Mouse (Mus musculus) R1 (cell line): Measurements from ENCODE around the gene Ttyh3.
A peak's percentile ranks its signal among the peaks of the same experiment; 100 is the strongest.

Experiments used
- DNase-seq: peaks from one replicate; pipeline ENCODE4 v3.0.0-alpha.2; 2018; ENCODE audit warnings: low read depth, low spot score

Ttyh3 gene

DNA sequence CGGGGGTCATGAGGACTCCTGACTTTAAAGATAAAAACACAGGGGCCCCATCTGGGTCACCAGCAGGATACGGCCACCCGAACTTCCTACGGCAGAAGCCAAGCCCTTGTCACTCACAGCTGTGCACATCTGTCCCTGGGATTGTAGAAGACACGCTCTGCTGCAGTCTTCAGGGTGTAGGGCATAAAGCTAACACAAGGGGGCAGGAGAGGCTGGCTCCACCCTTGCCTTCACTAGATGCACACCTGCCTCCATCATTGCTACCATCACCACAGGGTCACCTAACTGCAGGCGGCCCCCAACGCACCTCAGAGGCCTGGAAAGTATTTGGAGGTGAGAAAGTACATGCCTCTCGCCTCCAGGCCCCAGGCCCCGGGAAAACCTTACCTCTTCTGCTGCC lies 19.8 kb downstream of the Ttyh3 start:
- peak; percentile 55 for DNase-seq

DNA sequence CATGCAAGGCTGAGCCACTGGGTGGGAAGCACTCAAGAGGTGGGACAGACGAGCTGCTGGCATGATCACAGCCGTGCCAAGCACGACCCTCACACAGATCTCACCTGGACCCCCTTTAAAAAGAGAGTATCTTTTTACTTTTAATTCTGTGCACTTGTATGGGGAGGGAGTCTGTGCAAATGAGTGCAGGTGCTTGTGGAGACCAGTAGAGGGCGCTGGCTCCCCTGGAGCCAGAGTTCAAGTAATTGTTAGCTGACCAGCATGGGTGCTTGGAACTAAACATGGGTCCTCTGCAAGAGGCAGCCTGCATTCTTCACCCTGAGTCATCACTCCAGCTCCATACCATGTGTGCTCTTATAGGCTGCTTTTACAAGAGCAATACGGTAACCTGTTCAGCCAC lies 21.3 kb downstream of the Ttyh3 start:
- peak; percentile 37 for DNase-seq

DNA sequence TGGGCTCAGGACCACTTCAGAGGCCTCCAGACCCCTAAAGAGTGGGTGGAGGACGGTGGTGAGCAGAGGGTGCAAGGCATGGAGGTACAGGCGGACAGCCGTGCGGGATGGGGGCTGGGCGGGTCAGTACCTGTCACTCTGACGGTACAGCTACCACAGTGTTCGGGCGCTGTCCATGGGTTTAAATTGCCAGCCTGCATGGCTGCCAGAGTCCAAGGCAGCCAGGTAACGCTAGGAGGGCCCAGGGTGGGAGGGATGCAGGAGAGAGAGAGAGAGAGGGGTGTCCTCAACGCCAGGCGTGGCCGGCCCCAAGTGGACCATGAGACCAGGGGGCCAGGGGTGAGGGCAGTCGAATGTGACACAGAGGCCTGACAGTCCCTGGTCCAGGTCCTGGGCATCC lies 23.9 kb downstream of the Ttyh3 start:
- no peak for DNase-seq

DNA sequence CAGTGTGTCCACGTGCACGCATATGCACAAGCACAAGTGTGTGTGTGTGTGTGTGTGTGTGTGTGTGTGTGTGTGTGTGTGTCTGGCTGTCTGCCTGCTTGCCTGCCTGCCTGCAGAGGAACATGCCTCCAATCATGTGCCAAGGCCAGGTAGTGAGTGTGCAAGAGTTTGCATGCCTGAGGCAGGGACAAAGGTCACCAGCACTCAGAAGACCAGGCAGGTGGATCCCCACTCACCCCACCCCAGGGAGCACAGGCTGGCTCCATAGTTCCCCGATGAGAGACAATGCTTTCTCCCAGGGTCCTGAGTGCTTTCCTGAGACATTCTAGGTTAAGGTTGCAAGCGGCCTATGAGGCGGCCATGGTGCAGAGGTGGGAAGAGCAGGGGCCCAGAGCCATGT lies 24.6 kb downstream of the Ttyh3 start:
- no peak for DNase-seq

DNA sequence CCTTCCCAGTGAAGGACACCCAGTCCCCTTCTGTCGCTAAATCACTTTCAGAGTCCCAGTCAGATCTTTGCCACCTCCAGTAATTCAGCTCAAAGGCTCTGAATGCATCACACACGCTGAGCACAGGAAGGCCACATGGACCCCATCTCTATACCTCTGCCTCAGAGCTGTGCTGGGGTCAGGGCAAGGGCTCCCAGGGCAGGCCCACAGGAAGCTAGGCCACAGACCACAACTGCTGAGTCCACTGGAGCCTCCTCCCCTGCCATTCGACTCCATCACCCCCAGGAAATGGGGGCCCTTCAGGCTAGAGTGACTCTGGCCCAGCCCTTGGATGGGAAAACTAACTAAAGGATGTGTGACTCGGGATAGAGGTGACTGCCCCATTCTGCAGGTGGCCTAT lies 25.0 kb downstream of the Ttyh3 start:
- DNase-seq: no peak

DNA sequence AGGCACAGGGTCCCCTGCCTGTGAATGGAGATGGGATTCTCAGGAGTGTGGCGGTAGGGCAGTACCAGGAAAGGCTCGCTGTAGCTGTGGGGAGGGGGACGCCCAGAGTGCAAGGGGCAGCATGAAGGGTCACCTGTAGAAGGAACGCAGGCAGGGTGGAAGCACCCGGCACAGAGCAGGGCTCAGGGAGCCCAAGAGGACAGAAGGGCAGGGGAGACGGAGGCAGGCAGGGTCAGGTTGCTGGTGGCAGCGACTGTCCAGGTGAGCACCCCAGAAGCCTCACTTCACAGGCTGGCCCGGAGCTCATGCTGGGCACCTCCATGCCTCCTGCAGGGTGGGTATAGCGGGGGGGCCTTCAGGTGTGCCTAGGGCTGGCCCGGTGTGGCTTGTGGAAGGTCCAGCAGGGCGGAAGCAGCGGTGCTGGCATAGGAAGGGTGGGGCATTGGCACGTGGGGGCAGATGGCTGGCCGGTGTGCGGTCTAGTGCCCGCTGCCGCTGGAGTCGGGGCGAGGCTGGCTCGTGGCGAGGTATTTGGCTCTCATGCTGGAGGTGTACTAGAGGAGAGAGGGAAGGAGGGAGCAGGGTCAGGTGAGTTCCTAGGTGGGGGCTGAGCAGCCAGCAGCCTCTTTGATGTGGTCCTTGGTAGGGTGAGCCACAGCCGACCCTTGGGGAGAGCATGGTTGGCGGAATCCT lies 25.7 kb downstream of the Ttyh3 start:
- no peak for DNase-seq

DNA sequence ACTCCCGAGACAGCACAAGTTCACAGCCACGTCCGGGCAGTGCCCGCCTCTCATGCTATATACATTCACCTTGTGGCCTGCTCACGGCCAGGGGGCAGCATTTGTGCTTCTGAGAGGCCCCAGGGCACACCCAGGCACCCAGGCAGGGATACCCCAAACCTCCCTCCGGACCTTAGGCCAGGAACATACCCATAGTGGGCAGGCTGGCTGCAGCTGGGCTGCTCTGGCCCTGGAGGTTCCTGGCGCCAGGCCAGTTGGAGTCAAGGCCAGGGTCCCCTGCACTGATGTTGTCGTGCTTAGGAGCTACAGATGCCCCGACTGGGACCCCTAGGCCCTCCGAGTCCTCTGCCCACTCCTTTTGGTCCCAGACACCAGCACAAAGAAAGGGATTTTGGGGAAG lies 27.3 kb downstream of the Ttyh3 start:
- DNase-seq: no peak

DNA sequence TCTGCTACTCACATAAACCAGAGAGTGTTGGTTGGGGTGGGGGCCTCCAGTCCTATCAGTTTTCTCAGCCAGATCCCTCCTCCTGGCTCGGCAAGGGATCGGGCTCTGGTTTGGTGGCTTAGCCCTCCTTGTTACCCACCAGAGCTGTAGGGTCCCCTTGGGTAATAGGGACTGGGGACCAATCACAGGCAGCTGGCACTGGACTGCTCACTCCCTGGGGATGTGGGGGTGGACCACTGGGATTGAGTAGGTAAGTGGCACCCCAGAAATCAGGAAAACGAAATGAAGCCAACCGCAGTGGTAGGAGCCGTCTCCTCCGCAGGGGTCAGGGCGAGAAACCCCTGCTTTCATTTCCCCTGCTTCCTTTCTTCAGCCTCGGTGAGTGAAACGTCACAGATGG lies 27.7 kb downstream of the Ttyh3 start:
- no peak for DNase-seq

DNA sequence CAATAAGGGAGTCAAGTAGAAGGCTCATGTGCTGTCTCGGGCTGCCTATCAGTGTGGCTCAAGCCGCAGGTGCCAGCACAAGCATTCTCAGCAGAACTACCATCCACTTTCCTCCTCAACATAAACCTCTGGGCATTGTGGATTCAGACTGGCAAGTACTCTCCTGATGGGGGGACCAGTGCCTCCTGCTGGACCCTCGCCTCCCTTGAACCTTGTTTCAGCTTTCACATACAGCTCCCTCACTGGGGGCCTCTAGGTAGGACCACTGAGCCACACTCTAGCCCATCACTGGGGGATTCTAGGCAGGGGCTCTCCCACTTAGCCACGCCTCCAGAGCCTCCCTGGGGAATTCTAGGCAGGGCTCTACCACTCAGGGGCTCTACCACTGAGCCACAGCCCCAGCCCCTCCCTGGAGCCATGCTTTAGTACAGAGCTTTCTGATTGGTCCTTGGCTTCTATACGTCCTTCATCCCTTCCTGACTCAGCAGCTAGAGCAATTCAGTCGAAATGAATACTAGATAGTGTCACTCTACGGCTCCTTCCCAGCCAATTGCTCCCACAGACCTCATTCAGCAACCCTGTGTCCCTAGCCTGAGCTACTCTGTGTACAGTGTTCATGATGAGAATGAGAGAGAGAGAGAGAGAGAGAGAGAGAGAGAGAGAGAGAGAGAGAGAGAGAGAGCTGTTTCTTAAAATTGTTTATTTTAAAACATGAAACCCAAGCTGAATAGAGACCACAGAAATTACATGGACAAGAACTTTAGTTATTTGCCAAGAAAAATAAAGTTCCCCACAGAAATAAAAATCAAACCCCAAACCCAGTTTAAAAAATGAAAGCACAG lies 28.7 kb downstream of the Ttyh3 start:
- peak; percentile 44 for DNase-seq

DNA sequence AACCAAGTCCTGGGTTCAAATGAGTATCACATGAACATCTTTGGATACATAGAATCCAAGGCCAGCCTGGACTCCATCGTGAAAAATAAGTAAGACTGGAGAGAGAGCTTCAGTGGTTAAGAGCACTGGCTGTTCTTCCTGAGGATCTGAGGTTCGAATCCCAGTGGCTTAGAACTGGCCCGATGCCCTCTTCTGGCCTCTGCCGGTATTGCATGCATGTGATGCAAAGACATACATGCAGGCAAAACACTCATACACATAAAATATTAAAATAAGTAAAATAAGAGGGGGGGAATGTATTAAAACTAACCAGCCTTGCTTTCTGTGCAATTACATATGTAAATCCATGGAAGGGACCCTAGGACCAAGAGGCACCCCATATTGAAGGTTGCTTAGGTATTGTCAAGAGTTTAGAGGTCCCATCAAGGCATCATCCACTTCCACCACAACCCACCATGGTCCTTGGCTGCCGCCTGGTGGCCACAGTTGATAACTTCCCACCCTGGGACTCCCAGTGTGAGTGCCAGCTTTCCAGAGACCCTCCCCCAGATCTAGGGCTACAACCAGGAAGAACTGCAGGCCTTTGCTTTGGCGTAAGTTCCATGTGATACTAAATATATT lies 29.6 kb downstream of the Ttyh3 start:
- peak; percentile 88 for DNase-seq

DNA sequence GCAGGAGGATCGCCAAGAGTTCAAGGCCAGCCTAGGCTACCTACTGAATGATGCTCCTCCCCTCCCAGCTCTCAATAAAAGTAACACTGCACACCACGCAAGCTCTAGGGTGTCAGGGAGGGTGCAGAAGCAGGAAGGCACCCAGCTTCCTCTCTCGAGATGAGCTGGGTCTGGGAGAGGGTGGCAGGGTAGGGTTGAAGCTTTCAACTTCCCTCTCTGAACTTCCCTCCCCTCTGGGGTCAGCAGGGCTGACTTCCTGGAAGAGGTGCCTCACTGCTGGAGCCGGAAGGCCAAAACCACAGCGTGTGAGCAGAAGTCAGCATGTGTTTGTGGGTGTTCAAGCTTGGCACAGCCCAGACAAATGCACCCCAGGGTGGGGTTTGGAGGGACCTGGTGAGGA lies 31.1 kb downstream of the Ttyh3 start:
- DNase-seq: no peak

DNA sequence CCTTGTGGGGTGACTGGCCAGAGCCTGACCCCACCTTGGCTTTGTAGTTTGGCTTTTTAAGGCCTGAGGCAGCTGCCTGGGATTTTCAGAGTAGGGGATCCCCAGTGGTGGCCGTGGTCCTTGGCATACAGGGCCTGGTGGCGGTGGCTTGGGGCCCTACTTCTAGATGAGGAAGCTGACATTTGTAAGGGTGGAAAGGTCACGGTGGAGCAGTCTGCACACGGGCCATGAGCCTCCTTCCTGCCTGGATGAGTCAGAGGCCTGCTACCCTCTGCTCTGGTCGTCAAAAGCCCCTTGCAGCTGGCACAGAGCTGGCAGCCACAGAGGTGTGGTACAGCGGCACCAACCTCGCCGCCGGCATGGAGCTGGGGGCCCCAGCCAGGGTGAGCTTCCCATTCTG lies 32.1 kb downstream of the Ttyh3 start:
- no peak for DNase-seq

DNA sequence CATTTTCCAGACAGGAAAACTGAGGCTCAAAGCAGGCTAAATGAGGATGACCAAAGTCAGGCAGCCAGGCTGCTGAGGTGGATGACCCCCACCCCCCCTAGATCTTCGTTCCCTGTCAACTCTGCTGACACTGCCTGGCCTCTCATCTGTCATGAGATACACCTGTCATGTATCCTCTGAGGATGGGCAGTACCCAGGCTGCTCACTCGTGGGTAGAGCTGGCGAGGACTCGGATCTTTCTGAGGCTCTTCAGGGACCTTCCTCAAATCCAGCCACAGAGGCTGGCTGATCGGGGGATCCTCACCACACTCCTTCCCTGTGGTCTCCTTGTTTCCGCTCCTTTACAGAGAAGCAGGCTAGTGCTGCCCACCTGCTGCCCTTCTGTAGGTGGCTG lies 32.7 kb downstream of the Ttyh3 start:
- no peak for DNase-seq

DNA sequence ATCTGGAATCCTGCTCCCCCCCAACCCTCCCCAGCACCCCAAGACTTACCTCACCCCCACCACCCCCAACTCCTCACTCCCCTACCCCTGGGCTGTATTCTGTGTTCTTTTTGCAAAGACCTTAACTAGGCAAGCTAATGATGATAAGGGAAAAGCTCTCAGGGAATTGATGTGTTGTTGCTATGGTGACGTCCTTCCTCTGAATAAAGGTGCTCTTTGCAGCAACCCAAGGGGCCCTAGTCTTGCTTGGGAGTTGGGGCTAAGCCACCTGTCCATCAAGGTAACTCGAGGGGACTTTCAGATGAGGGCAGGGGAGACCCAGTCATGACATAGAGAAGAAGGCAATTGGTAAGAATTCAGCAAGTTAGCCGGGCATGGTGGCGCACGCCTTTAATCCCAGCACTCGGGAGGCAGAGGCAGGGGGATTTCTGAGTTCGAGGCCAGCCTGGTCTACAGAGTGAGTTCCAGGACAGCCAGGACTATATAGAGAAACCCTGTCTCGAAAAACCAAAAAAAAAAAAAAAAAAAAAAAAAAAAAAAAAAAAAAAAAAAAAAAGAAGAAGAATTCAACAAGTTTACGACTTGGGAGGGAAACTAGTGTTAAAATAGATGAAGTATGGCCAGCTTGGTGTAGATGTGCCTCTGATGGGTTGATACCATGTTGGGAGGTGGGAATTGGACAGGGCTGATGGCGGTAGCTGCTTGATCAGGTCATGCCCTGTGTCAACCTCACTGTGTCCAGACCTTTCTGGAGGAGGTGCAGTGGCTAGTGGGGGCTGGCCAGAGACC lies 33.3 kb downstream of the Ttyh3 start:
- peak; percentile 56 for DNase-seq

DNA sequence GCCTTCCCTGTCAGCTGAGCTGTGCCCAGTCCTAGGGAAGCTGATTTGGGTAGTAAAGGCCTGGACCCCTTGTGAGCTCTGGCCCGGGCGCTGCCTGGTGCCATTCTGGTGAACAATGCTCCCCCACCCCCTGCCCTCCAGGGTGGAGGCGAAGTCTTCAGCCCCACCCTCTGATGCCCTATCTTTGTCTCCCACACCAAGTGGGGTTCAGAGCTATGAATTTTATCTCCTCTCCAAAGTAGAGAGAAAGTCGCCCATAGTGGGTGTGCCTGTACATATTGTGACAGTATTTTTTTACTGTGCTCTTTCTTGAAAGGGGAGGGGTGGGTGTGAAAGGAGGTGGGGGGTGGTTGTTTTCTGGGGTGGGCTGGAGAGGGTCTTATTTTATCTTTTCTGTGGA lies 34.0 kb downstream of the Ttyh3 start:
- no peak for DNase-seq

DNA sequence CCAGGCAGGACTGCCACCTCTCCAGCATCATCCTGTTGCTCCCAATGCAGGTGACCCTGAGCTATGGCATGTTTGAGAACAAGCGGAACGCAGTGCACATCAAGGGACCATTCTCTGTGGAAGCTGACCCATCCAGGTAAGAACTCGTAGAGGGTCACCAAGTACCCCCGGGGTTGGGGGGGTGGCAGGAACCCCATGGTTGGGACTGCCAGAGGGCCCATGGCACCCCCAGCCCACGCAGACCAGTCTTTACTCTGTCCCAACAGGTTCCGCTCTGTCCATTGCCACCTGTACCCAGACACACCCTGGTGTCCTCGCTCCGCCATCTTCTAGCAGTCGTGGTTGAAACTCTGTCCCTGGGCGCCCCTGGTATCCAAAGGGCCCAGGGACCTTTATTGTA lies 34.7 kb downstream of the Ttyh3 start:
- DNase-seq: no peak

DNA sequence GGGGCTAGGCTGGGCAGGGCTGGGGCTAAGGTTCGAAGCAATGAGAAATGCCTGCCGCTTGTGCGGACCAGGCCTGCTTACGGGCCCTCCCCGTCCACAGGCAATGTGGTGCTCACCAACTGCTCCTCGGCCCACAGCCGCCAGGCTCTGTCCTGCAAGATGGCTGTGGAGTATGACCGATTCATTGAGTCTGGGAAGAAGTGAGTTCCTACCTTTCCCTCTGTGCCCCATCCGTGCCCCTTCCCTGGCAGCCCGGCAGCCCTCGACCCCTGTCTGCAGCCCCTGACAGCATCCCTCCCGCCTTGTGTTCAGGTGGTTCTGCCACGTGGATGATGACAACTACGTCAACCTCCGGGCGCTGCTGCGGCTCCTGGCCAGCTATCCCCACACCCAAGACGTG lies 36.6 kb downstream of the Ttyh3 start:
- no peak for DNase-seq

DNA sequence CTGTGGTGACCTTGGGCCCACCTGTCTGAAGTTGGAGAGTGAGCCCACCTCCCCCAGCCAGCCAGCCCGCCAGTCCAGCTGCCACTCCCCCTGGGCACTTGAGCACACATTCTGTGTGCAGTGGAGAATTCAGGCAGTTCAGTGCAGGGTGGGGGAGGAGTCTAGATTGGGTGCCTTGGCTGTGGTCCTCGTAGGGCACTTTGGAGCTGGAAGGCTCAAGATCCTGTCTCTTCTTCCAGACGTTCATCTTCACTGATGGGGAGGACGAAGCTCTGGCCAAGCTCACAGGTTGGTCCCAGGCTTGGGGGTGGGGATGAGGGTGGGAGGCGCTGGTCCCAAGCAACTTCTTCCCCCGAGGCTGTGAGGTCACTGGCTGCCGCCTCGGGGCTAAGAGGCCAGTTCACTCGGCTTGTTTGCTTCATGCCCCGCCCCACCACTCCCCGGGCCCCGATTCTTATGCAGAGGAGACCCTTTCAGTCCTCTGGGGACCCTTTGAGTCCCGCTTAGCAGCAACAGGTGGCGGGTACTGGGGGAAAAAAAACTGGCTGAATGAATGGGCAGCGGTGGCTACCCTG lies 37.1 kb downstream of the Ttyh3 start:
- DNase-seq: peak; percentile 78

DNA sequence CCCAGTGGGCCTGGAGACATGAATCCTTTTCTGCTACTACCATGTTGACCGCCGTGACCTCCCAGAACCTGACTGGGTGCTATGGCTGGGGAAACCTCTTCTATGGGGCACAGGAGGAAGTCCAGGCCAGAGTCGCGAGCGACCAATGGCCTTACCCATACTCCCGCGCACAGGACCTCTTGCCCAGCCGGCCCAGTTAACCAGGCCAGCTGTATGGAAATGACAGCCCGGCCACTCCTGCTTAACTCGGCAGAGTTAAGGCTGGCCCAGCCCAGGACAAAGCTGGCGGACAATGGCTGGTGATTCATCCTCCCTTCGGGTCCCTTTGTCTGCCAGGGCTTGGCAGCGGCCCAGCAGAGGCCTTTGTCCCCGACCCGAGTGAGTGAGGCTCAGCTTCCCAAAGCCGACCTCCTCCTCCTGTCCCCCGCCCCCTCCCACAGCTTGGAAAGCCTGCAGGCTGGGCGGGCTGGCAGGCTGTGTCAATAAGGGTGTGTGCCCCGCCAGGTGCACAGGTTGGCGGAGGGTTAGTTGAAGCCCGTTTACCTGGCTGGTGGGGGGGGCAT lies 37.7 kb downstream of the Ttyh3 start:
- peak; percentile 62 for DNase-seq

DNA sequence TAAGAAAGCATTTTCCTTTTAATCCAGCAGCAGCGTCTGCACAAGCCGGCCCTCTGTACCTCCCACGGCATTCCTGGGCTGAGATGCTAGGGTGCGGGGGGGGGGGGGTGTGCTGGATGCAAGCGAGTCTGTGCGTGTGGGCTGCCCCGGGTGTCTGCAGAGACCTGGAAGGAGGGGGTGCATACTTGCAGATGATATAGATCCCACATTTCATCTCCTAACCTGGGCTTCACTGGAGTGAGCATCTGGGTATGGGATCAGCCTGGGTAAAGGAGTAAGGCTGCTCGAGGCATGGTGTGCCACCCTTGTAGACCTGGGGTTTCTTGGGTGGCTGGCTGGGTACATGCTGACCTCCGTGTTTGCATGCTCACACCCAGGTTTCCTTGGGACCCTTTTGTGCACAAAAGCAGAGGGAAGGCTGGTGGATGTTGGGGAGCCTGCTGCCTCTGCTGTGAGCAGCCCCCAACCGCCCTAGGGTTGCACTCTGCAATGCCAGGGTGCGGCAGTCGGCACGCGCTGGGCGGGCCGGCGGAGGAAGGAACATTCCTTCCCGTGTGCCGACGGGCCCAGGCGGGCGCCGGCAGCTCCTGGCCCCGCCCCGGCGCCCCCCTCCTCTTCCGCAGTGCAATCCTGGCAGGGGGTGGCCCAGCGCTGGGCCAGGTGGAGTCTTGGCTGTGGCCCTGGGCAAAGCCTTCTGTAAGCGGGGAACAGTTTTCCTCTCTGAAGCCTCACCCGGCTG lies 38.4 kb downstream of the Ttyh3 start:
- peak; percentile 29 for DNase-seq
